Mouse (Mus musculus): ENCODE results near the gene Ms4a10. TPM values are rescaled to one million over a fixed set of nuclear protein-coding genes. Genes with fewer than 3 reads are reported as not detected.

Gene Ms4a10
- polyA plus RNA-seq, 1 experiment from 2014 or later: 0.31 TPM

Other genes starting within 250 kb of the Ms4a10 start
- 0.34 and 0.82 TPM in 2 replicates for gene Cd5, start 235.7 kb downstream of the Ms4a10 start, polyA plus RNA-seq (2015; fragmentation: Nextera tagmentation; extraction: Ambion mirVana)
- 0.26 TPM in 1 of 2 replicates, not detected in the other for gene Cd6, start 144.6 kb downstream of the Ms4a10 start, polyA plus RNA-seq (2015; fragmentation: Nextera tagmentation; extraction: Ambion mirVana)
- gene Slc15a3, start 134.9 kb downstream of the Ms4a10 start, polyA plus RNA-seq (2015; fragmentation: Nextera tagmentation; extraction: Ambion mirVana): 0.31 and 0.39 TPM in 2 replicates
- 77.5 and 89.7 TPM in 2 replicates for gene Tmem132a, start 104.7 kb downstream of the Ms4a10 start, polyA plus RNA-seq (2015; fragmentation: Nextera tagmentation; extraction: Ambion mirVana)
- 93.6 and 105 TPM in 2 replicates for gene Tmem109, start 92.7 kb downstream of the Ms4a10 start, polyA plus RNA-seq (2015; fragmentation: Nextera tagmentation; extraction: Ambion mirVana)
- gene Prpf19, start 79.4 kb downstream of the Ms4a10 start, polyA plus RNA-seq (2015; fragmentation: Nextera tagmentation; extraction: Ambion mirVana): 48.1 and 49.4 TPM in 2 replicates
- gene Zp1, start 54.0 kb downstream of the Ms4a10 start, polyA plus RNA-seq (2015; fragmentation: Nextera tagmentation; extraction: Ambion mirVana): not detected in 2 replicates
- gene Ptgdr2, start 37.5 kb downstream of the Ms4a10 start, polyA plus RNA-seq (2015; fragmentation: Nextera tagmentation; extraction: Ambion mirVana): 0.08 and 0.09 TPM in 2 replicates
- 33.1 and 33.4 TPM in 2 replicates for gene Ccdc86, start 25.4 kb downstream of the Ms4a10 start, polyA plus RNA-seq (2015; fragmentation: Nextera tagmentation; extraction: Ambion mirVana)
- not detected in 2 replicates for gene Ms4a15, start 18.6 kb upstream of the Ms4a10 start, polyA plus RNA-seq (2015; fragmentation: Nextera tagmentation; extraction: Ambion mirVana)
- gene Ms4a18, start 43.4 kb upstream of the Ms4a10 start, polyA plus RNA-seq (2015; fragmentation: Nextera tagmentation; extraction: Ambion mirVana): not detected in 2 replicates
- gene Ms4a8a, start 106.4 kb upstream of the Ms4a10 start, polyA plus RNA-seq (2015; fragmentation: Nextera tagmentation; extraction: Ambion mirVana): 2.4 TPM in 1 of 2 replicates, not detected in the other
- gene 1700017D01Rik, start 156.2 kb upstream of the Ms4a10 start, polyA plus RNA-seq (2015; fragmentation: Nextera tagmentation; extraction: Ambion mirVana): not detected in 2 replicates
- not detected in 2 replicates for gene 1700025F22Rik, start 190.7 kb upstream of the Ms4a10 start, polyA plus RNA-seq (2015; fragmentation: Nextera tagmentation; extraction: Ambion mirVana)
- gene Ms4a13, start 222.1 kb upstream of the Ms4a10 start, polyA plus RNA-seq (2015; fragmentation: Nextera tagmentation; extraction: Ambion mirVana): not detected in 2 replicates

Data from kidney, embryonic 15.5 days (tissue).